Mouse (Mus musculus): ENCODE results near the gene Tmem102. TPM values are rescaled to one million over a fixed set of nuclear protein-coding genes. Genes with fewer than 3 reads are reported as not detected.

The Tmem102 gene
- polyA plus RNA-seq, 1 experiment from 2014 or later, result 2.0 TPM

DNA sequence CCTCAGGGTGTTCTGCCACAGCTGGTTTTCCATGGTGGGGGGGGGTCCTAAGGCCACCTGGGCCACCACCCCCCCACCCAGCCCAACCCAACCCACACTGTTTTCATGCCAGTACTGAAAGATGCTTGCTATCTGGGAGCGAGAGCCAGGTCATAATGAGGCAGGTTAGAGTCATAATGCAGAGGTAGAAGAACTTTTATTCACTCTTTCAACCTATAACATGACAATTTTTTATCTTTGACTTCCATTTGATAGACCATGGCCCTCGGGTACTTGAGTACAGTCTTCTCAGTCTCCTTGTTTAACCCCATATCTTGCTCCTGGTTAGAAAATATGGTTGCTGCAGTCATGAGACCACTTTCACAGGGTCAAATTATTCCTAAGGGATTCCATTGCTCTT is 12.9 kb upstream of the Tmem102 start, which contains the start of gene Spem2:
Gene Spem2, minus strand, starts transcription at position 101 of the 400 bp plus-strand sequence.
- Histone ChIP-seq H3K4me1 (replicated peaks) (no peaks in the 10 kb centered on the region), H3K4me3 (no peak within 1 kb of the TSS), H3K9ac (no peak within 1 kb of the TSS), H3K27ac (replicated peaks) (no peak within 1 kb of the TSS), H3K4me2 (no peak within 1 kb of the TSS), H3K9me3 (no peaks in the 10 kb centered on the region), H3K36me3 (no peaks in the 10 kb centered on the region), H3K27me3 (no peaks in the 10 kb centered on the region)
- 88% methylated on average over 2 of the region's 2 CpGs for WGBS
- no peak for ATAC-seq (ENCODE audit: low FRiP score, low read depth)

DNA sequence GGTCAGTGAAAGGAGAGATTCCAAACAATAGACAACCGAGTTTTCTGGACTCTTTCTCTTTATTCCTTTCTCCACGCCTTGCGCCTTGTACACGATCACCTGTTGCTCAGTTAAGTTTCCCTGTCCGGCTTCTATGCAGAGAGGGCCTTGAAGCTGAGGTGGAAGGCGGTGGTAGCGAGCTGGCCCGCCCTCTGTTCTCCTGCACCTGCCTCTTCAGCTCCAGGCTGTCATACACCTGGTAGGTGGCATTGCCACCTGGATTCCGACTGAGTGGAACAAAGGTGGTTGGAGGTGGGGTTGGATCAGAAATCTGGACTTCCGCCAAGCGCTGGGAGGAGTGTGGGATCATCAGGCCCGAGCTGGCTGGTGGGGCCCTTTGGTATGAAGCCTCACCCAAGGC is 11.1 kb upstream of the Tmem102 start:
- 92% methylated on average over 12 of the region's 12 CpGs for WGBS
- ATAC-seq (ENCODE audit: low FRiP score, low read depth), result no peak

DNA sequence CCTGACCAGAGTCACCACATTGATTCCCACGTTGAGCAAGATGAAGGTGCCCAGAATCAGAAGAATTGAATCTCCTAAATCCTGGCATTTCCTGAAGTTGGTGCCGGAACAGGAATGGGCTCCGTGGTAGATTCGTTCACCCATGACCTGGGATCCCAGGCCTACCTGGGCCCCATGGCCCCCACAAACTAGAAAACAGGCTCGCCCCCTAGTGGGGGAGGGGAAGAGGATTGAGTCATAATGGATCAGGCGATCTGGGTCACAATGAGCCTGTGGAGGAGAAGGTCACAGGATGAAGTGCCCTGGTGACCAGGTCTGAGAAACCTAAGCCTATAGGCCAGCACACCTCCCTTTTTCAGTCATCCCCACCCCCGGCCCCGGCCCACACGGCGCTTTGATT is 9.7 kb upstream of the Tmem102 start, which contains the start of gene Gm39566:
Gene Gm39566, minus strand, starts transcription at position 144 of the 400 bp plus-strand sequence.
- H3K4me3 ChIP-seq, result no peak within 1 kb of the TSS
- no peak for ATAC-seq (ENCODE audit: low FRiP score, low read depth)
- no peak within 1 kb of the TSS for H3K4me2 ChIP-seq
- WGBS, result 66% methylated on average over 10 of the region's 10 CpGs
- no peak within 1 kb of the TSS for H3K9ac ChIP-seq
- no peaks in the 10 kb centered on the region for H3K9me3 ChIP-seq
- H3K4me1 ChIP-seq (replicated peaks), result no peaks in the 10 kb centered on the region
- no peaks in the 10 kb centered on the region for H3K27me3 ChIP-seq
- H3K27ac ChIP-seq (replicated peaks), result no peak within 1 kb of the TSS
- H3K36me3 ChIP-seq, result no peaks in the 10 kb centered on the region

More for the DNA sequence above, 11.1 kb upstream of the Tmem102 start:
- Histone ChIP-seq H3K27me3 (no peaks in the 10 kb centered on the region), H3K9ac (no peak overlapping the region), H3K4me1 (replicated peaks) (no peaks in the 10 kb centered on the region), H3K4me2 (no peak overlapping the region), H3K27ac (replicated peaks) (no peak overlapping the region), H3K36me3 (no peaks in the 10 kb centered on the region), H3K9me3 (no peaks in the 10 kb centered on the region), H3K4me3 (no peak overlapping the region)

DNA sequence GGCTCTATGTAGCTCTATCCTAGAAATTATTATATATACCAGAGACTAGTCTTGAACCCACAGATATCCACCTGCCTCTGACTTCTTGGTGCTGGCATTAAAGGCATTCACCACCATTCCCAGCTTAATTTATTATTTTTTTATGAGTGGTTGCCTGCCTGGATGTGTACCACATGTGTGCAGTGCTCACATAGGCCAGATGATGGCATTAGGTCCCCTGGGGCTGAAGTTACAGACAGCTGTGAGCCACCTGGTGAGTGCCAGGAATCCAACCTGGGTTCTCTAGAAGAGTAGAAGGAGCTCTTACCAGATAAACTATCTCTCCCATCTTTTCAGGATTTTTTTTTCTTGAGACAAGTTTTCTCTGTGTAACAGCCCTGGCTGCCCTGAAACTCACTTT is 4.9 kb upstream of the Tmem102 start:
- no peak for ATAC-seq (ENCODE audit: low FRiP score, low read depth)
- Histone ChIP-seq H3K4me1 (replicated peaks) (no peaks in the 10 kb centered on the region), H3K36me3 (no peaks in the 10 kb centered on the region), H3K4me2 (no peak overlapping the region), H3K9me3 (no peaks in the 10 kb centered on the region), H3K9ac (no peak overlapping the region), H3K4me3 (no peak overlapping the region), H3K27me3 (peaks cover 16% of the 10 kb centered on the region), H3K27ac (replicated peaks) (no peak overlapping the region)

DNA sequence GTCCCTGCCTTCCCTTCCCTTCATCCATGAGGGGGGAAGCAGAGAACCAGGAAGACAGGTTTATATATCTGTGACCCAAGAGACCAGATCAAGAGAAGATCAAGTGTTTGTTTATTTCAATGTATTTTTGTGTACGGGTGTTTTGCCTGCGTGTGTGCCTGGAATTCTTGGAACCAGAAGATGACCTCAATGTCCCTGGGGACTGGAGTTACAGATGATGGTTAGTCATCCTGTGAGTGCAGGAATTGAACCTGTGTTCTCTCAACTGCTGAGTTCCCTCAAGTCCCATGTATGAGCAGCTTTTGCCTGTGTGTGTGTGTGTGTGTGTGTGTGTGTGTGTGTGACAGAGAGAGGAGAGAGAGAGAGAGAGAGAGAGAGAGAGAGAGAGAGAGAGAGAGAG is 2.2 kb upstream of the Tmem102 start:
- Histone ChIP-seq H3K36me3 (no peaks in the 10 kb centered on the region), H3K9ac (no peak overlapping the region), H3K4me3 (no peak overlapping the region), H3K27me3 (peaks cover 24% of the 10 kb centered on the region), H3K4me1 (replicated peaks) (peaks cover 25% of the 10 kb centered on the region), H3K4me2 (no peak overlapping the region), H3K27ac (replicated peaks) (no peak overlapping the region), H3K9me3 (no peaks in the 10 kb centered on the region)
- WGBS, result 74% methylated on average over 2 of the region's 2 CpGs
- ATAC-seq (ENCODE audit: low FRiP score, low read depth), result no peak

DNA sequence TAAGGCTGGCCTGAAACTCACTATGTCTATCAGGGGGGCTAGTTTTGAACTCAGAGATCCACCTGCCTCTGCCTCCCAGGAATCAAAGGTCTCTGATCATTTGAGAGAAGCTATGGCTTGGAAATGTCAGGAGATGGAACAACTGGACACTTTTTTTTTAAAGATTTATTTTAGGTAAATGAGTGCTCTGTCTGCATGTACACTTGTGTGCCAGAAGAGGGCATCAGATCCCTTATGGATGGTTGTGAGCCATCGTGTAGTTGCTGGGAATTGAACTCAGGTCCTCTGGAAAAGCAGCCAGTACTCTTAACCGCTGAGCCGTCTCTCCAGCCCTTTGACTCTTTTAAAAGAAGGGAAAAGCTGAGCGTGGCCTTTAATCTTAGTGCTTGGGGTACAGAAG is 954 bp upstream of the Tmem102 start:
- no peaks in the 10 kb centered on the region for H3K9me3 ChIP-seq
- no peak overlapping the region for H3K27ac ChIP-seq (replicated peaks)
- H3K36me3 ChIP-seq, result no peaks in the 10 kb centered on the region
- peaks cover 24% of the 10 kb centered on the region for H3K27me3 ChIP-seq
- WGBS, result 78% methylated on average over 4 of the region's 4 CpGs
- no peak for ATAC-seq (ENCODE audit: low FRiP score, low read depth)
- no peak overlapping the region for H3K9ac ChIP-seq
- H3K4me2 ChIP-seq, result no peak overlapping the region
- peaks cover 38% of the 10 kb centered on the region for H3K4me1 ChIP-seq (replicated peaks)
- H3K4me3 ChIP-seq, result no peak overlapping the region

DNA sequence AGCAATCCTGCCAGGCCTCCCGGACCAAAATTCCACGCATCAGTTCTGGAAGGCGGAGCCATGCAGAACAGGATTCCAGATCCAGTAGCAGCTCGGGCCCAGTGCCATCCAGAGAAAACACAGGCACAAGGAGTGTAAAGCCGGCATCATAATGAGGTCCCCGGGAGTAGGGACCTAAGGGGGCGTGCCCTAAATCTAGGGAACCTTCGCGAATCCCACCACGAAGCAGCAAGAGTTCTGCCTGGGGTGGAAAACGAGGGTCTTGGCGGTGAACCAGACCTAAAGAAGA is 828 bp downstream of the Tmem102 start:
- no peaks in the 10 kb centered on the region for H3K9me3 ChIP-seq
- H3K27ac ChIP-seq (replicated peaks), result no peak overlapping the region
- H3K4me1 ChIP-seq (replicated peaks), result peaks cover 52% of the 10 kb centered on the region
- peak overlapping the region; percentile 94 for H3K4me2 ChIP-seq
- no peaks in the 10 kb centered on the region for H3K36me3 ChIP-seq
- WGBS, result 6% methylated on average over 12 of the region's 12 CpGs
- ATAC-seq (ENCODE audit: low FRiP score, low read depth), result no peak
- H3K27me3 ChIP-seq, result peaks cover 24% of the 10 kb centered on the region
- no peak overlapping the region for H3K9ac ChIP-seq
- peak overlapping the region; percentile 69 for H3K4me3 ChIP-seq

DNA sequence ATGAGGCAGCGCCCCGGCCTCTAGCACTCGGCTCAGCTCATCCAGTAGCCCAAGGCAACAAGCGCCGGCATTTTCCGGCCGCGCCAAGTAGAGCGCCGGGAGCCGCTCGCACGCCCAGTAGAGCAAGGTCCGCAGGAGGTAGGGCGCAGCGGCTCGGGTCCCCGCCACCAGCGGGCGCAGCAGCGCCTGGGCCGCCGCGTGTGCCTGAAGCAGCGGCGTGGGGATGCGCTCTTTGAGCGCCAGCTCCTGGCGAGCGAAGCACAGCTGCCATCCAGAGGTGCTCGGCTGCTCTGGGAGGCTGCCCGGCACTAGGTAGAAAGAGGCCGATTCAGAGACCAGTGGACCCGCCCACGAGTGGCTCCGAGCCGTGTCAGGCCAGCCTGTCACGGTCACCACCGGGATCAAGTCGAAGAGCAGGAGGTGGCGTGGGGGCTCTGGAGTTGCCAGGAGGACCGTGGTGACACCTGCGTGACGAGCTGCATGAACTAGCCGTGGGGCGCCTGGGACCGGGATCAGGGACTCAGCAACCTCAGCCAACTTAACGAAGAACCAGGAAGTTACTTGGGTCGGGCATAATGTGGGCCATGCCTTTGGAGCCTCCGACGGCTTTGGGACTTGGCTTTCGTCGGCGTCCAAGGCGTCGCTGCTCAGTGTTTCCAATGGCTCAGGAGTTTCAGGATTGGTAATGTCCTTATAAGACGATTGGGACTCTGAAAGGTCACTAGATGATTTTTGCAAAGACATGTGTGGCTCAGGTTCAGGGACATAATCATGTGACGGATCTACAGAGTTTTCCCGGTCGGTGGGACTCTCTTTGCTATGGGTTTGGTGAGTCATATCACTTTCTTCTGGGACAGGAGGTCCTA is 1.4 kb downstream of the Tmem102 start:
- Histone ChIP-seq H3K9ac (peak overlapping the region; percentile 69), H3K4me1 (replicated peaks) (peaks cover 58% of the 10 kb centered on the region), H3K4me2 (peak overlapping the region; percentile 94), H3K27ac (replicated peaks) (peak overlapping the region; percentile 78), H3K4me3 (peak overlapping the region; percentile 69), H3K9me3 (no peaks in the 10 kb centered on the region), H3K27me3 (peaks cover 24% of the 10 kb centered on the region), H3K36me3 (no peaks in the 10 kb centered on the region)
- WGBS, result 1% methylated on average over 60 of the region's 60 CpGs
- ATAC-seq (ENCODE audit: low FRiP score, low read depth), result peak; percentile 45

DNA sequence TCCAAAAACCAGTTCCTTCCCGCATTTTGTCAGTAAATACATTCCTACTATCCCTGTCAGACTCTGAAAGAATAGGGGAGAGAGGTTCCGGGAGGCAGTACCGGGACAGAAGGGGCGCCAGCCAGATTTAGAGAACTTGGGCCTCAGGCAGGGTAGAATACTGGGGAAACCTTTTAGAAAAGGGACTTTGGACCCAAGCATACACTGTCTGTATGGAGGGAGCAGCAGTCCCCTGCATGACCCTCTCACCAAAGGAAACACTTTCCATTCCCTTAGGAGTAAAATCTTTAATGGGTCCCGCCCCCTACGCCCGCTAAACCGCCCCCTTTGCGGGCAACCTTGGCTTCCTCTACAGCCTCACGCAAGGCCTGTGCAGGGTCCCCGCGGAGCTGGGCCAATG is 2.1 kb downstream of the Tmem102 start:
- Histone ChIP-seq H3K9me3 (no peaks in the 10 kb centered on the region), H3K4me2 (peak overlapping the region; percentile 94), H3K27me3 (peaks cover 24% of the 10 kb centered on the region), H3K4me1 (replicated peaks) (peaks cover 61% of the 10 kb centered on the region), H3K27ac (replicated peaks) (peak overlapping the region; percentile 78), H3K36me3 (no peaks in the 10 kb centered on the region), H3K4me3 (peak overlapping the region; percentile 69), H3K9ac (peak overlapping the region; percentile 69)
- 2% methylated on average over 12 of the region's 12 CpGs for WGBS
- no peak for ATAC-seq (ENCODE audit: low FRiP score, low read depth)

DNA sequence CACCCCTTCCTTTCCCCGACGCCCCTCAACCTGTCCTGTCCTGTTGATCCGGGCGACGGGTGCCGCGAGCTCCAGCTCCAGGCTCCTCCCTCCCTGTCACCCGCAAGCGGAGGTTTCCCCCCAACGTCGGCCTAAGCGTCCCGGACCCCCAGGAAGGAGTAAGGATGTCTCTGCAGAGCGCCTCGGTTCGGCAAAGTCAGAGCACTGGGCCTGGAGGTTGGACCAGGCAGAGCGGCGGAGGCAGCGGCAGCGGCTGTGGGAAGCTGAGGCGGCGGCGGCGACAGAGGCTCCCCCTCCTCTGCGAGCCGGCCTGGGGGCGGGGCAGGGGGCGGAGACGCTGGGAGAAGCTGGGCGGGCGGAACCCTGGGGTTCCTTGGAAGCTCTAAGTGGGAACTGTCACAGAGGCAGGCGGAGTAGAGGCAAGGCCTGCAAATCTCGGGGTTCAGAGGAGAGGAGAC is 2.7 kb downstream of the Tmem102 start:
- ATAC-seq (ENCODE audit: low FRiP score, low read depth), result peak; percentile 25; the same call in 1 of the 2 replicates
- H3K9me3 ChIP-seq, result no peaks in the 10 kb centered on the region
- H3K36me3 ChIP-seq, result no peaks in the 10 kb centered on the region
- peak overlapping the region; percentile 69 for H3K4me3 ChIP-seq
- peak overlapping the region; percentile 78 for H3K27ac ChIP-seq (replicated peaks)
- peak overlapping the region; percentile 69 for H3K9ac ChIP-seq
- peaks cover 24% of the 10 kb centered on the region for H3K27me3 ChIP-seq
- peaks cover 61% of the 10 kb centered on the region for H3K4me1 ChIP-seq (replicated peaks)
- 0% methylated on average over 33 of the region's 33 CpGs for WGBS
- peak overlapping the region; percentile 94 for H3K4me2 ChIP-seq

DNA sequence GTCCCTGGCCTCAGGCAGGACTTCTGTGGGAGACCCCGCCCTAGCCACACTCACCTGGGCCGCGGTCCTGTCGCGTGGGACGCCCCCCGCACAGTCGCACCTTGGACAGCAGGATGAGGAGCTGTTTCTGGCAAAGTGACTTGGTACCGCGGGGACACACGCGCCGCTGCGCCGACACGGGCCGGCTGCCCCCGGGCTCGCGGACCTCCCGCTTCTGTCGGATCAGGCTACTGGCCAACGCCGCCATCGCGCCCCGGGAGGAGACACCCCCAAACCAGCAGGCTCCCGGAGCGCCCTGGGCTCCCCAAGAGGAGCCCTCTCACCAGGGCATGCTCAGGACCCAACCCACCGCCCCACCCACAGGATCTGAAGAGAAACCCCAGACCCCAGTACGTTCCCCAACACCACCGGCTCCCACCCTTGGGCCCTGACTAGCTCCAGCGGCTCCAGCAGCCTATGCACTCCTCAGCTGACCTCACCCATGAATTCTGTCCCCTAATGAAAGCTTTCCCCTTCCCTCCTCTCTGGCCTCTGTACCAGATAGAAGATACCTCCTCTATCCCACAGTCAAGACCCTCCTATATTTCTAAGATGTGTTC is 3.9 kb downstream of the Tmem102 start, which contains the start of gene Fgf11:
Gene Fgf11, minus strand, starts transcription at position 479 of the 599 bp plus-strand sequence.
- H3K36me3 ChIP-seq, result no peaks in the 10 kb centered on the region
- H3K4me1 ChIP-seq (replicated peaks), result peaks cover 61% of the 10 kb centered on the region
- peaks cover 23% of the 10 kb centered on the region for H3K27me3 ChIP-seq
- H3K4me3 ChIP-seq, result peak within 1 kb of the TSS; percentile 69
- WGBS, result under 1% methylated on average over 33 of the region's 33 CpGs
- H3K9ac ChIP-seq, result peak within 1 kb of the TSS; percentile 69
- no peak for ATAC-seq (ENCODE audit: low FRiP score, low read depth)
- H3K9me3 ChIP-seq, result no peaks in the 10 kb centered on the region
- peak within 1 kb of the TSS; percentile 94 for H3K4me2 ChIP-seq
- H3K27ac ChIP-seq (replicated peaks), result peak within 1 kb of the TSS; percentile 96

All from hindbrain, embryonic 15.5 days (tissue).